Mouse (Mus musculus): Measurements from ENCODE around the gene Stk11ip. TPM values are rescaled to one million over a fixed set of nuclear protein-coding genes. Genes with fewer than 3 reads are reported as not detected.

The Stk11ip gene
- total RNA-seq, 2 experiments from 2014 or later, result 7.9 to 11.3 TPM

DNA sequence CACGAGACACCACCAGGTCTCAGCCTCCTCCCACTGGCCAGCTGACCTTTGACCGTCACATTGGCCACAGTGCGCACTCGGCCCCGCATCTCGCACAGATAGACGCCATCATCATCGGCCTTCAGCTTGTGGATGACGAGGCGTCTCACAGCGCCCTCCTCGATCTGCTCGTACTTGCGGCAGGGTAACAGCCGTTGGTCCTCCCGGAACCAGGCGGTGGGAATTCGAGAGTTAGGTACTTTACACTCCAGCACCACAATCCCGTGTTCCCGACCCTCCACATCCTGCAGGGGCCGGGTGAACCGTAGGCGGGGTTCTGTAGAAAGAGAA, 17.7 kb upstream of the Stk11ip start:
- no peak for ATAC-seq (replicated peaks; ENCODE audit: poor library complexity)

DNA sequence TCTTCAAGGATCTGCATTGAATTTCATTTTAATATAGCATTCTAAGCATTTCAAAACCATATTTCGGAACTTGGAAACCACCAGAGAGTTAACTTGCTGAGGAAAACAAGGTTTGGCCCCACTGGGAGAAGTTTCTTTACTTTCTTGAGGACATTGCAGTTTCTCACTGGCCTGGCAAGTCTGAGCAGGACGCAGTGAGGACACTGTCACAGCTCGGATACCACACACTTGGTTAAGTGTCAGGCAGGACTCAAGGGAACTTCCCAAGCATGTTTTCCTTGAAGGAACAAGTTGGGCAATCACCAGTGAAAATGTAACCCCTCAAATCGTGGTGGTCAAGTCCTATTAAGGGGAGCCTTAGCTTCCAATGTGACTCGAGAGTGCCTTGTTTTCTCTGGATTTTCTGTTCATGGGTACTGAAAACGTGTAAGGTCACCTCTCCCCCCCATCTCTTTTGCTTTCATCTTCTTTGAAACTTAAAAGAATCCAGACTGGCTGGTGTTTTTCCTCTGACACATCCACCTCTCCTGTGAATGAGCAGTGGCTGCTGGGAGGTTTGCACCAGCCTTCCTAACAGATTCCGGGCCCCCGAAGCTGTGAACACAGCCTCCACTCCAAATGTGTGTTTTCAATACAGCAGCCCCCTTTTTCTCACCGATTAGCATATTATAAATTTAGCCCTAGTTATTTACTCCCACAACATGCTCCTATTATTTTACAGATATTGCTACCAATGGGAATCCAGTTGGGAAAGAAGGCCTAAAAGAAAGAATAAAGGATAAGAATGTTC, 16.9 kb upstream of the Stk11ip start:
- ATAC-seq (replicated peaks; ENCODE audit: poor library complexity), result no peak

DNA sequence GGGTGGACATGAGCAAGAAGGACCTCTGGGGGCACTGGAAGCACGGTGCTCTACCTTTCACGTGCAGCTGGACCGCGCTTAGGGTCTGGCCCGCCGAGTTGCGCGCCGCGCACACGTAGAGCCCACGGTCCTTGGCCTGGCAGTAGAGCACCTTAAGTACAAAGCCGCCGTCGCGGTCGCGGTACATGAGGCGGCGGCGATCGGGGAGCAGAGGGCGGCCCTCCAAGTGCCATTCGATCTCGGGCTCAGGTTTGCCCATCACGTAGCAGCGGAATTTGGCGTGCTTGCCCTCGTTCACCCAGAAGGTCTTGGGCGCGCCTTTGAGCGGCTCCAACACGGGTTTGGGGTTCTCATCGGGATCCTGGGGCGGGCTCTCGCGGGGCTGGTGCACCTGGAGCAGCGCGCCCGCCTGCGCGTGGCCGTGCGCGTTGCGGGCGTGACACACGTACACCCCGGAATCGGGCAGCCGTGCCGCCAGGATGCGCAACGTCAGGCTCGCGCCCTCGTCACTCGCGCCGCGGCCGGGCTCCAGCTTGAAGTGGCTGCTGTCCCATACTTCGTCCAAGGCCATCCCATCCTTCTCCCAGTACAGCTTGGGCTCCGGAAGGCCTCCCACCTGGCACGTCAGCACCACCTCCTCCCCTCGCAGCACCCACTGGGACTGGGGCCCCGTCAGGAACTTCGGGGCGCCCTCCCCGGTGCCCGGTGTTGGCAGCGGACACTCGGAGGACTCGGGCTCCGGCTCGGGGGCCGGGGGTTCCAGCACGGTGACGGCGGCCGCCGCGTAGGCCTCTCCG, 16.0 kb upstream of the Stk11ip start:
- no peak; the same call in 1 of the 2 replicates for ATAC-seq (replicated peaks; ENCODE audit: poor library complexity)

DNA sequence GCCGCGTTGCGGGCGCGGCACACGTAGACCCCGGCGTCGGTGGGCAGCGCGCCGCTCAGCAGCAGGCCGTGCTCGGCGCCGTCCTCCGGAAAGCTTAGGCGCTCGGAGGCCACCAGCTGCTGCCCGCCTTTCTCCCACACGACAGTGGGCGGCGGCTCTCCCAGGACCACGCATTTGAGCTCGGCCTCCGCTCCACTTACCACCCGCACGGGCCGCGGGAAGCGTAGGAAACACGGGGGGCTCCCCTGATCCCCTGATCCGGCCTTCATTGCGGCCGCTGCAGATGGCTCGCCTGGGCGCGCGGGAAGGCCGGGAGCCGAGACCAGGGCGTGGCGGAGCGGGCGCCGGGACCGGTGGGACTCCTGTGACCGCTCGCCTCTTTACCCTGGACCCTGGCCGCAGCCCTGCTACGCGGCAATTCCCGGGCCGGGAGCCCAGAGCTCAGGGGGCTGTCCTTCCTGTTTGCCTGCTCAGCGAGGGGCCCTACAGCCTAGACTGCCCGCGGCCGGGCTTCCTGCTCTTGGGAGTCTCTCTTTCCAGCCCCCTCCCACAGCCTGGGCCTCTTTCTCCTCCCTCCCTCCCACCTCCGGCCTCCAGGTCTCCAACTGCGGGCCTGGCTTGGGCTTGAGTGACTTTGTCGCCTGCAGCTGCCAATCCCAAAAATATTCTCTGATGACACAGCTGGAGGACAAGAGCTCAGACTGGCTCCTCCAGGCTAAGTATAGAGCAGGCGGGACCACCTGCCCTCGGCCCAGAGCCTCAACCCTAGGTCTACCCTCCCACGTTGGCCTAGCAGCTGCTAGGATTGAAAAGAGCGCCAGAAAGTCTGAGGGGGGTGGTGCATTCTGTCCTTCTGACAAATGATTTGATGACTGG, 15.1 kb upstream of the Stk11ip start, which contains the start of gene Obsl1:
Gene Obsl1 (minus strand): TSS at position 497 of the 876 bp plus-strand sequence.
- no peak; the same call in 1 of the 2 replicates for ATAC-seq (replicated peaks; ENCODE audit: poor library complexity)

DNA sequence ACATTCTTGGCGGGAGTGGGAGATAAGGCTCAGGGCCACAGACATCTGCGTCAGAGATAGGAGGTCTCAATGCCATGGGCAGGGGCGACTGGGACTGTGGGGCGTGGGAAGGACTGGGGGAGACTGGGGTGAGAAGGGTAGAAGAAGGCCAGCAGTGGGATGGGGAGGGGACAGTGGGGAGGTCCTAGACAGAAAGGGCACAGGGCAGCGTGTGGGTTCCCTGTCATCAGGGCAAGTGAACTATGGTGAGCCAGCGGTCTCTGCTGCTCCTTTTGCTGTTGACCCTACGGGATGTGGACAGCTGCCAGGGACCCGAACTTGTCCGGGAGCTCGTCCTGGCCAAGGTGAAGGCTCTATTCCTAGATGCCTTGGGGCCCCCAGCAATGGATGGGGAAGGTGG, 14.3 kb upstream of the Stk11ip start, which contains the start of gene Inha:
Gene Inha (plus strand): TSS at position 72 of the 400 bp plus-strand sequence.
- ATAC-seq (replicated peaks; ENCODE audit: poor library complexity), result no peak

DNA sequence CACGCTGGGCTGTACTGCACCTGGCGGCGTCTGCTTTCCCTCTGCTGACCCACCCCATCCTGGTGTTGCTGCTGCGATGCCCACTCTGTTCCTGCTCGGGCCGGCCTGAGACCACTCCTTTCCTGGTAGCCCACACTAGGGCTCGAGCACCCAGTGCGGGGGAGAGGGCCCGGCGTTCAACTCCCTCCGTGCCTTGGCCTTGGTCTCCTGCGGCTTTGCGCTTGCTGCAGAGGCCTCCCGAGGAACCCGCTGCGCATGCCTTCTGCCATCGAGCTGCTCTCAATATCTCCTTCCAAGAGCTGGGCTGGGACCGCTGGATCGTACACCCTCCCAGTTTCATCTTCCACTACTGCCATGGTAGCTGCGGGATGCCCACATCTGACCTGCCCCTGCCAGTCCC, 11.7 kb upstream of the Stk11ip start:
- no peak for ATAC-seq (replicated peaks; ENCODE audit: poor library complexity)

DNA sequence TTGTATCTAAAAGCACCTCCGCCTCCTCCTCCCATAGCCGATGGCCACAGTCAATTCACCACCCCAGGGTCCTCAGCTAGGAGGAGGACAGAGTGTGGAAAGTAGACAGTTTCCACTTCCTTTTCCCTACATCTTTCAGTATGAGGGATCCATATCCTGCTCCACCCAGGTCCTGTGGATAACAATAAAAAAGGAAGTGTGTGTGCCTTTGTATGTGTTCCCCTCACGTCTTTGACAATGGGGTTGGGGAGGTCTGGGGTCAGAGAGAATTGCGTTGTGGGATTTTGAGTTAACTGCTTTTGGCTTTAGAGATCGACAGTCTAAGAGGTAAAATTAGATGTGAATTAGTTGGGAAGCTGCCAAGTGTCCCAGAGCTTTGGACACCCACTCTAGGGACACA, 11.2 kb upstream of the Stk11ip start:
- ATAC-seq (replicated peaks; ENCODE audit: poor library complexity), result no peak

DNA sequence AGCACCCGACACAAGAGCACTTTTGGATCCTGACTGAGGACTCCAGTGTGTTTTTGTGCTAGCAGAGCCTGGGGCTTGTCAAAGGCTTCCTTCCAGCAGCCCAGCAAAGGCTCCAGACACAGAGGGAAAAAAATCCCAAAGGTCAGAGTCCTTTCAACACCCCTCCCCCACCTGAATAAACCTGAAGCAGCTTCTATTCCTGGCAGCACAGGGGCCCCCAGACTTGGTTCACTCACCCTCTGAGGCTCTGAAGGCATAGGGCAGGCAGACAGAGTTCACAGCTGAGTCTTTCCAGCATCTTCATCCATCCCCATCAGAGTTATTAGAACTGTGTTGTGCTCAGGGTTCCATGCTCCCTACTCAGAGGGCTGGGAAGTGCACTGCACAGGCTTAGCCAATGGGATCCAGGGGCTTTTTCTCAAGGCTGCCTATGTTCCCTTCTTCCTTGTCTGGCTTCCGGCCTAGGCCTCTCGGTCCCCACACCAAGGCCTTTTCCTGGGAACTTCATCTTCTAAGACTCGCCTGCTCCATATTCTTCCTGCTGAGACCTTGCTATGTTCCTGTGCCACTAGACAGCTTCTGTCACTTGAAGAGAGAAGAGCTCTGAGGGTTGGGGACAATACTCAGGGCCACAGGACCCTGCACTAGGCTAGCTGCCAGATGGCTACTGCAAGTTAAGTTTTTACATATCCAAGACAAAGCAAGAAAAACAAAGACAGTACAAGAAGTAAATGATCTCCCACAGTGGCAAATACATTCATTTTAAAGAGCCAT, 9.7 kb upstream of the Stk11ip start:
- ATAC-seq (replicated peaks; ENCODE audit: poor library complexity), result no peak

DNA sequence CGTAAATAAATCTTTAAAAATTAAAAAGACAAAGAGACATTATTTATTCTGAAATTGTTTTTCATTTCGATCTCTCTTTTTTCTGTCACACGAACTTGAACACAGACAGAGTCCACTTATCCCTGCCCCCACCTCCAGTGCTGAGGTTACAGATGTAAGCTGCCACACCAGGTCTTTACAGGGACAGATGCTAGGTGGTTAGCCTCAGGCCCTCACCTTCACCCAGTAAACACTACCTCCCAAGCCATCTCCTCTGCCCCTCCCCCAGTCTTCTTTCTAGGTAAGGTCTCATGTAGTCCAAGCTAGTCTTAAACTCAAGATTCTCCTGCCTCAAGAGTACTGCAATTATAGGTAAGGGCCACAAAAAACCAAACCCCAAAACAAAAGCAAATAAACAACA, 8.8 kb upstream of the Stk11ip start:
- ATAC-seq (replicated peaks; ENCODE audit: poor library complexity), result no peak

DNA sequence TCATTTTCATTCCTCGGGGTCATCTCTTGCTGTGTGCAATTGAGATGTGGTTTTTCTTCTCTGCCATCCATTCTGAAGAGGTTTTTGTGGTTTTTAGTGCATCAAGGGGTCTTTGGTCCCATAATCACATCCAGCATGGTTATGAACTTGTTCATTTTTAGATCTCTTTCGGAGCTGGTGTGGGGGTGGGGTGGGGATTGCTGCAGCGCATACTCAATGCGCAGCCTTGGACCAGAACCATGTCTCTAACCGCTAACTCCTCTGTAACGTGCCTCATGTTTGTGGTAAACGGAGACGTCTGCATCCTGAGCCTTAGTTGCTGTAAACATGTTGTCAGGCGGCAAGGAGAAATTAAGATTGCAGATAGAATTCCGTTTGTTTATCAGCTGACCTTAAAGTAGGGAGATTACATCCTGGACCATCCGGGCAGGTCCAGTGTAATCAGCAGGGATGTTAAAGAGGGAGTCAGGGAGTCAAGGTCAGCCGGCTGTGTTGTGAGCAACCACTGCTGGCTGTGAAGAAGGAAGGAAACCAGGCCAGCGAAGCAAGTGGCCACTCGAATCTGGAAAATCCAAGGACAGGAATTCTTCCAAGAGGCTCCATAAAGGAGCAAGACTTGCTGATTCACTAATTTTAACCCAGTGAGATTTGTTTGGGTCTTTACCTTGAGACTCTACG, 4.5 kb upstream of the Stk11ip start:
- no peak for ATAC-seq (replicated peaks; ENCODE audit: poor library complexity)

DNA sequence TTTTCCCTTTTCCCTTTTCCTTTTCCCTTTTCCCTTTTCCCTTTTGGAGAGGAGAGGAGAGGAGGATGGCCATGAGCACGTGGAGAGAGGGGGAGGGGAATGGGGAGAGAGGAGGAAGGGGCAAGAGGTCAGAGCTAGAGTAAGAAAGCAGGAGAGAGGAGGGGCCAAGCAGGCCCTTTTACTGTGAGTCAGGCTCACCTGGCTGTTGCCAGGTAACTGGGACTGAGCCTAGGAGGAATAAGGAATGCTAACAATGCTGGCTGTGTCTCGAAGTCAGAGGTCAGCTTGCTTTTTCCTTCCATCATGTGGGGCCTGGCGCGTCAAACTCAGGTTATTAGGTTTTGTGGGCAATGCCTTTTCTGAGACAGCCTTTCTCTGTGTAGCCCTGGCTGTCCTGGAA, 3.3 kb upstream of the Stk11ip start:
- no peak for ATAC-seq (replicated peaks; ENCODE audit: poor library complexity)

DNA sequence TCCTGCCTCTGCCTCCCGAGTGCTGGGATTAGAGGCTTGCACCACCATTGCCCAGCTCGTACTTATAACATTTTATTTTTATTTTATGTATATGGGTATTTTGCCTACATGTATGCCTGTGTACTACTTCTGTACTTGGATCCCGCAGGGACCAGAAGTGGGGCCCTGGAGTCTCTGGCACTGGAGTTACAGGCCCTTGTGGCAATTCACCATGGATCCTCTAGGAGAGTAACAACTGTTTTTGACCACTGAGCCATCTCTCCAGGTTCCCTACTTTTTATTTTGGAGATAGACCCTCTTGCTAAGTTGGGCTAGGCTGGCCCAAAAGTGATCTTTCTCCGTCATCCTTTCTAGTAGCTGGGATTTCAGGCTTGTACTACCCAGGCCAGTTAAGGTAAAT, 2.9 kb upstream of the Stk11ip start:
- no peak for ATAC-seq (replicated peaks; ENCODE audit: poor library complexity)

DNA sequence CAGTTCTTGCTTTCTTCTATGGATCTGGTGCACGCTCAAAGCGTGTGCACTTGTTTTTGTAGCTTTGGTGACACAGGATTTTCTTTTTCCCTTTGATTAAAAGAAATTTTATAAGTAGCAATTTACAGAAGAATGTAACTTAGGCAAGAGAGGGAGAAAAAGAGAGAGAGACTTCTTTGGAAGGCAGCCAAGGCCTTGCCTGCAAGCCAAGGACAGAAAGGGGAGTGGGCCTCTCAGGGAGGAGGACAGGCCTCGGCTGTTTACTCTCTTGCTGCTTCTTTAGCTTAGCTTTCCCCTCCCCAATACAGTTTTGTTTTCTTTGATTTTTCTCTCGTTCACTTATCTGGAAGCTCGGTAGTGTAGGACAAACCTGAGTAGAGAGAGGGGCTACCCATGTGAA, 1.8 kb upstream of the Stk11ip start:
- no peak for ATAC-seq (replicated peaks; ENCODE audit: poor library complexity)

DNA sequence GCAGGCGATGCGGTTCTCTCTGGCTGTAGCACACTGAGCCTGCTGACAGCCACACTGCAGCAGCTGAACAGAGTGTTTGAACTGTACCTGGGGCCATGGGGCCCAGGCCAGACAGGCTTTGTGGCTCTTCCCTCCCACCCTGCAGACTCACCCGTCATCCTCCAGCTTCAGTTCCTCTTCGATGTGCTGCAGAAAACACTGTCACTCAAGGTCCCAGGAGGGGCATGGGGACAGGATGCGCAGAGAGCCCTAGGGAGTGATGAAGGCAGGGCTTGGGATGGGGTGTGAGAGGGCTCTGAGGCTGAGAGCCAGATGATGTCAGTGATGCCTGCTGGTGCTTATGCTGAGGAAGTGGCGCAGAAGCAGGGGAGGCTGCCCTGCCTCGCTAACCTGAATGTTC, 3.4 kb downstream of the Stk11ip start:
- ATAC-seq (replicated peaks; ENCODE audit: poor library complexity), result no peak

DNA sequence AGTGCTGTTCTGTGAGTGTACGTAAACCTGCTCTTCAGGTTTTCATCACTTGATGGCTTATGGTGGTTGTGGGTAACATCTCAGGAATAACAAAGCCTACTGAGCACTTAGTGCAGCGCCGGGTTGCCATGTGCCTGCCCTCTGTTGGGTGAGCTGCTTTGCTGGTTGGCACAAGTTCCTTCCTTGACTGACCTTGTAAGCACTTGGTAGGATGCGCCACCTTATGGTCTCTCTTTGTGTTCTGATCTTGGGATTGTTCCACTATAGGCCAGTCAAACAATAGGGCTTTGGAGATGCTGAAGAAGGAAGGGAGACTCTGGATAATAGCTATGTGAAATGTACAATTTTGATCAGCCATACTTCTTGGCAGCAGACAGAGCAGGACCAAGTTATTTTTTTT, 9.2 kb downstream of the Stk11ip start:
- no peak for ATAC-seq (replicated peaks; ENCODE audit: poor library complexity)

DNA sequence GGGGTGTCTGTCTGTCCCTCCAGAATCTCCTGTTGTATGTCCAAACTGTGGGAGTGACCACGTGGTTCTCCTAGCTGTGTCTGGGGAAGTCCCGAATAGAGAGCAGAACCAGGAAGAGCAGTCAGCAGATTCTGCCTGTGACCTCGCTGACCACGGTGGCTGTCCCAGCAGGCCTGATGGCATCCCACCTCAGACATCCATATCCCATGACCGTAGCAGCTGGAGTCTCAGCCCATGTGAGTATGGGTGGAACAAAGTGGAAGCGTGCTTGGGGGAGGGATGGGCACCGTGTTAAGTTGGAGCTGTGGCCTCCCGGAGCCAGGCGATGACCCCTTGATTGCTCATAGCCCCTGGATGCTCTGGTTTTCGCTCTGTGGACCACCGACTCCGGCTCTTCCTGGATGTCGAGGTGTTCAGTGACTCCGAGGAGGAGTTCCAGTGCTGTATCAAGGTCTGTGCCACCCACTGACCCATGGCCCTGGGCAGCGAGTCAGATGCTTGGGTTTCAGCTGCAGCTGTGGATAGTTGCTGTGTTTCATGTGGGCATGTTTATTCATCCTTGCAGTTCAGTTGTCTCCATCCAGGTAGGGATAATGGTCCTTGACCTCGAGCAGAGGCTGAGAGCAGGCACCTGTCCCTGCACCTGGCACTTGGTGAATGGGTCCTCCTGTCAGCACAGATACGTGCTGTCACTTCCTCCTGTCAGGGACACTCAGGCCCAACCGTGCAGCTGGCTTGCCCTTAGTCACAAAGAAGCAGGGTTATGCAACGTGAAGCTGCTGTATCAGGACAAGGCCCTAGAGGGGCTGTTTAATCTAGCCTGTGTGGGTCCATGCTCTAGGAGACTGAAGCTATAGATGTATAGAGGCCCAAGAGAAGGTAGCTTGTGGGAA, 11.2 kb downstream of the Stk11ip start:
- ATAC-seq (replicated peaks; ENCODE audit: poor library complexity), result no peak

DNA sequence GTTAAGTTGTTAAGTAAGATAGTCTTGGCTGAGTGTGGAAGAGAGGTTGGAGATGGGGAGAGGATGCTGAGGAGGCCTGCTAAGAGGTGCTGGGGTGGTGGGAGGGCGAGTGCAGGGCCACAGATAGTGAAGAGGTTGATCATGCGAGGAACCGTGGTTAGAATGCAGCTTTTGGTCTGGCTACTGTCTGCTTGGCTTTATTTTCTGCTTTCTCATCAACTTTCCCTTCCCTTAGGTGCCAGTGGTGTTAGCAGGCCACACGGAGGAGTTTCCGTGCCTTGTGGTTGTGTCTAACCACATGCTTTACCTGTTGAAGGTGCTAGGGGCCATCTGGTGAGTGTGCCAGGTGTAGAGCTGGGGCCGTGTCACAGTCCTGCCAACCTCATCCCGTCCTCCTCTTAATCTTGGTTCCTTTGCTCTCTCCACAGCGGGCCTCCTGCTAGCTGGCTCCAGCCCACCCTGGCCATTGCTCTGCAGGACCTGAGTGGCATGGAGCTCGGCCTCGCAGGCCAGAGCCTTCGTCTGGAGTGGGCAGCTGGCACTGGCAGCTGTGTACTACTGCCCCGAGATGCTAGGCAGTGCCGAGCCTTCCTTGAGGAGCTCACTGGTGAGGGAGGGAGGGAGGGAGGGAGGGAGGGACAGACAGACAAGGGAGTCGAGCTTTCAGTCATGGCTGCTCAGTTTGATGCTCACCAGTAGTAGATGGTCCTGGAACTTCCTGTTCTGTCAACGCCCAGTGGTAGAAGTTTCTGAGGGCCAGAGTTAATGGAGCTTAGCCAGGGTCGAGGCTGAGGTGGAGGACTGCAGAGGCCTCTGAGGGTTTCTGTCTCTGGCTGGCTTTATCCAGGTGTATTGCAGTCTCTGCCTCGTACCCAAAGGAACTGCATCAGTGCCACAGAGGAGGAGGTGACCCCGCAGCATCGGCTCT, 12.3 kb downstream of the Stk11ip start:
- ATAC-seq (replicated peaks; ENCODE audit: poor library complexity), result no peak

DNA sequence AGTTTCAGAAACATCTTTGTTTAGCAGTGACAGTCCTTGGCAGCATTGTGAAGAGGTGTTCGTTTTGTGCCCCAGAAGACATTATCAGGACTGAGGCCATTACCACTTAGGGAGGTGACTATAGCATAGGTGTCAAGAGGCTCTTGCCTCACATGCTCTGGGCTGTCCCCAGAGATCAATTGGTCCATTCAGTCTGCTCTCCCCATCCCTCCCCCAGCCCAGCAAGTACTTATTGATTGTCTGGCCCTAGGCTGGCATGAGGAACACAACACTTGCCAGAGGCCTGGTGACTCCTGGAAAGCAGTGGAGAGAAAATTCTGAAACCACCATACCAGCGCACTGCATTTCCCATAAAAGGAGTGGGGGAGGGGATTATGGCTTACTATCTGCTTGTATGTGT, 16.3 kb downstream of the Stk11ip start:
- no peak for ATAC-seq (replicated peaks; ENCODE audit: poor library complexity)
